Mouse (Mus musculus): ENCODE results near the gene Ssbp4.

- TF ChIP-seq CTCF (IDR thresholded peaks at IDR 0.05; ENCODE audit: low read depth) (no peak), EP300 (IDR thresholded peaks at IDR 0.05; ENCODE audit: low read depth) (no peak)
Measured at GRCm38 (mm10) chr8:70638752-70639151, 30.1 kb upstream of the Ssbp4 start.
